Mouse (Mus musculus) brain, embryonic 18.5 days (tissue): ENCODE results near the gene Bcl2a1b.
"Not testable (repeated sequence)": the region's sequence is repeated elsewhere in the genome, so short reads cannot be mapped to it uniquely, and the experiment has no call there.

Experiments used
- DNase-seq: peaks from one replicate; pipeline ENCODE4 v3.0.0-alpha.2; 2012; ENCODE audit warnings: low read depth, low spot score

The Bcl2a1b gene

GRCm38 (mm10) chr9:89240516-89241019 is 41.6 kb downstream of the Bcl2a1b start:
- DNase-seq: not testable (repeated sequence)

- DNase-seq: no peak
Observed at GRCm38 (mm10) chr9:89253400-89253799, 54.4 kb downstream of the Bcl2a1b start.

- no peak for DNase-seq
Observed at GRCm38 (mm10) chr9:89256556-89257335, 57.7 kb downstream of the Bcl2a1b start.
